Mouse (Mus musculus): ENCODE measurements around the gene Stkld1.
A peak's percentile ranks its signal among the peaks of the same experiment; 100 is the strongest.
"Not testable (repeated sequence)": the region's sequence is repeated elsewhere in the genome, so short reads cannot be mapped to it uniquely, and the experiment has no call there.

Gene Stkld1

DNA sequence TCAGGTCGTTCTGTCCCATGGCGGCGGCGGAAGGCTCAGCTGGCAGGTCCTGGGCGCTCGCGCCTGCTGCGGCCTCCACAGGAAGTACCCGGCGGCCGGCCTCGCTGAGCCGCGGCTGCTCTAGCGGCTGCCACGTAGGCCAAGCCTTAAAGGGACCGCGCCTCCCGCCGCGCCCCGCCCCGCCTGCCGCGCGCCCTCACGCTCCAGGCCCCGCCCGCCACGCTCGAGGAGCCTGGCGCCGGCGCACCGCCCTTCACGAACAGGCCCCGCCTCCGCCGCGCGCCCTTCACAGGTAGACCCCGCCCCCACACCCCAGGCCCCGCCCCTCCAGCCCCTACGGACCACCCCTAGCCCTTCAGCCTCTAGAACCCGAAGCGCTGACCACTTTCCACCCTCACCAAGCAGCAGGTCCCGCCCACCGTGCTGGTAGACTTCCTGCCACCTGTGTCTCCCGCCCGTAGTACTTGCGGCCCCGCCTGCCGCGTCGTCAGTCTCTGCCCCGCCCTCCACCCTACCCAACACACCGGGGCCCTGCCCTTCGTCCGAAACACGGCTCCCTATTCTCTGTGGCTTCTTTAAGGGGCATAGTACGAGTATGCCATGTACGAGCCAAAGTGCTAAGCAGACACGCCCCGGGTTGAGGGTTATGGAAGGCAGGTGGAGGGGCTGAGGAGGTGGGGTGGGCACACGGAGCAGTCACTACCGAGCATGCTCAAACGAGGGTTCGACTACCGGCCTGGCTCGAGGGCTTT, at the start of gene Stkld1, which contains the start of gene Surf4:
TSS of gene Stkld1 (plus strand) at position 744 of the 752 bp plus-strand sequence.
TSS of gene Surf4 (minus strand) at position 625 of the 752 bp plus-strand sequence.
- peak; percentile 87 for DNase-seq (ENCODE audit: low spot score)

DNA sequence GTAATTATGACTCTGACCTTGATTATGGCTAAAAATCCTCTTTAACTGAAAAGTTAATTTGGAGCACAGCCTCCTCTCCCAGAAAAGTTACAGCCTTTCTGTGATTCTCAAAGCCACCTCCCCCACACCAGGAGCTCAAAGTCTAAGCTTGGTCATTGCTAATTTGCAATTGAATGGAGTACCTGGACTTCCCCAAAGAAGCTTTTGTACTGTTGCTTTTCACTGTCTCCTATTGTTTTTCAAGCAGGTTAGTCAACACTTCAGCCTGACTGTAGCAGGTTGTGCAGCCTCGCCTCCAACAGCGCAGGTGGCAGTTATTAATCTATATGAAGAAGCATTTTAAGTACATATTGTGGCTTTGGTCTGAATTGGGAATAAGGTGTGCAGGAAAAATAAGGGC, 48.3 kb upstream of the Stkld1 start:
- not testable (repeated sequence) for DNase-seq (ENCODE audit: low spot score)

- not testable (repeated sequence) for DNase-seq (ENCODE audit: low spot score)
Measured at GRCm38 (mm10) chr2:26886170-26886569, 47.7 kb upstream of the Stkld1 start.

DNA sequence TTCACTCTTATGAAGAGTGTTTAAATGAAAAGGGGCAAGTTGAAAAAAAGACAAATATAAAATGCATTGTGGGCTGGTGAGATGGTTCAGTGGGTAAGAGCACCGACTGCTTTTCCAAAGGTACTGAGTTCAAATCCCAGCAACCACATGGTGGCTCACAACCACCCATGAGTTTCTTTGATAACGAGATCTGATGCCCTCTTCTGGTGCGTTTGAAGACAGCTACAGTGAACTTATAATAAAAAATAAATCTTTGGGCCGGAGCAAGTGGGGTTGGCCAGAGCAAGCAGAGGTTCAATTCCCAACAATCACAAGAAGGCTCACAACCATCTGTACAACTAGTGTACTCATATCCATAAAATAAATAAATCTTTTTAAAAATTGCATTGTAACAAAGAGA, 37.9 kb upstream of the Stkld1 start:
- no peak for DNase-seq (ENCODE audit: low spot score)

DNA sequence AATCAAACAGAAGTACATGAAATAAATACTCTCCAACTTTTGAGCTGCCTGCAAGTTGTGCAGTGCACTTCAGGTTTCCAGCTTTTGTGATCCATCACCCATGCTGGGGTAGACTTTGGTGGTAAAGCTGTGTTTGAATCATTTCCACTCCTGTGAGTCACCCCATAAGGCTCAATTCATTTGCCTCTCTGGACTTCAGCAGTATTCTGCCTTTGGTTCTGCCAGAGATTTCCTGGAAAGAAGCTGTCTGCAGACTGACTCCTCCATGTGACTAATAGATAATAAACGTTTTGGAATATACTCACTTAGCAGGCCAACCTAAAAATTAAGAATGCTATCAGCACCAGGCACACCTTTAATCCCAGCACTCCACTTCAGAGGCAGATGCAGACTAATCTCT, 33.1 kb upstream of the Stkld1 start:
- DNase-seq (ENCODE audit: low spot score): no peak

DNA sequence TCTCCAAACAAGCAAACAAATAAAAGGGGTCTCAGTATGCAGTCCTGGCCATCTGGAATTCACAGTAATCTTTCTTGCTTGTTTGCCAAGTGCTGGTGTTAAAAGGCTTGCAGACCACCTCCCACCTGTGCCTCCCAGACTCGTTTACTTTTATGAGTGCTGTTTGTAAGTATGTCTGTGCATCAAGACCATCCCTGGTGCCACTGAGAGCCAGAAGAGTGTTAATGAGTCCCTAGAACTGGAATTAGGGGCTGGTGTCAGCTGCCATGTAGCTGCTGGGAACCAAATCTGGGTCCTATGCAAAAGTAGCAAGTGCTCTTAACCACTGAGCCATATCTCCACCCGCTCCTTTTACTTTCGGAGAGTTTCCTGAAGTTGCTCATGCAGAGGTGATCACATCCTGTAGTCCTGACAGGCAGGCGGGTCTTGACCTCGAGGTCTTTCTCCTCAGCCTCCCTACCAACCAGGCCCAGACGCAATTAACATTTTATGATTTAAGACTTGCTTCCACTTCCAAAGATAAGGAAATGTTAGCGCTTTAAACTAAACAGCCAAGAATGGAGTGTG, 31.9 kb upstream of the Stkld1 start:
- DNase-seq (ENCODE audit: low spot score): no peak

DNA sequence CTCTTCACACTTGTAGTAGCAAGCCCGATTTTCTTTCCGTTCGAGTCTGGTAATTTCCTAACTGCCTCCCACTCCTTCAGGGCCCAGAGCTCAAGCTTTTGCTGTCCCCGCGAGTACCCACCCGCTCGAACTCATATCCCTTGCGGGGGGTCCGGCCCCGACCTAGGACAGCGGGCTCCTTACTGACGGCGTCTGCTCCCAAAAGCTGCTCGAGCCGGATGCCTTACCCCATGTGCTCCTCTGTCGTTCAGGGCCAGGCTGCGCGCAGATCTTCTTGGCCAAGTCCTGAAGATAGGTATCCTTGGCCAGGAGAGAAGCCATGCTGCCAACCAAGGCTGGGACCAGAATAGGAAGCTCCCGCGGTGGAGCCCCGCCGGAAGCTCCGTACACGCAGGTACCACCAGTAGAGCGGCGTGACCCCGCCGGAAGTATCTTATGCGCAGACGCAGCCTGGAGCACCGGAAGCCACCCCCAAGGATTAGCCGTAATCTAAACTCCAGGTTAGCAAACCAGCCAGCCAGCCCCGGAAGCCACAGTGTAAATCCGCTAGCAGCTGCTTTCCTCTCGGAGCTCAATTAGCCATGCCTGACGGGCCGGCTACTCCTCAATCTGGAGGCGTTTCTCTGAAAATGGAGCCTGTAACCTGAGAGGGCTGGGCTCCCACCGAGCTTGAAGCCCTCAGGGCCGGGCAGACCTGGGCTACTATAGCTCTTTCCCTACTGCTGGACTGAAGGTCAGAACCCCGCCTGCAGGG, 31.2 kb upstream of the Stkld1 start, which contains the start of gene Surf6:
TSS of gene Surf6 (minus strand) at position 413 of the 754 bp plus-strand sequence.
- peak; percentile 95 for DNase-seq (ENCODE audit: low spot score)

DNA sequence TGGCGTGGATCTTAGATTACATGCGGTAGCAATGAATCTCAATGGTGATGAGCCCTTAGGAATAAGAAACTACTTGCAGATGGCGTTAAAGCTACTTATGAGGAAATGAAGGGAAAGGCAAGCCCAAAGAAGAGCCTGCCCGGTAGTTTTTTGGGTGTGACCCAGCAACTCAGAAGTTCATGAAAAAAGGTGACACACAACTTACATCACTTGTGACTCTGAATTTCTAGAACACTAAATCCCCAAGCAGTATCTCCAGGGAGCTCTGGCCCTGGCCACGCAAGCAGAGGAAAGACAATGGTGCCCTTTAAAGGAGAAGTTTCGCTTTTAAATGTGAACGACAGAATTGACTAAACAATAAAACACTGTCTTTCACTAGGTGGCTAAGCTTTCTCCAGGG, 30.5 kb upstream of the Stkld1 start:
- DNase-seq (ENCODE audit: low spot score): no peak

- no peak for DNase-seq (ENCODE audit: low spot score)
Measured at GRCm38 (mm10) chr2:26905936-26906335, 27.9 kb upstream of the Stkld1 start.

DNA sequence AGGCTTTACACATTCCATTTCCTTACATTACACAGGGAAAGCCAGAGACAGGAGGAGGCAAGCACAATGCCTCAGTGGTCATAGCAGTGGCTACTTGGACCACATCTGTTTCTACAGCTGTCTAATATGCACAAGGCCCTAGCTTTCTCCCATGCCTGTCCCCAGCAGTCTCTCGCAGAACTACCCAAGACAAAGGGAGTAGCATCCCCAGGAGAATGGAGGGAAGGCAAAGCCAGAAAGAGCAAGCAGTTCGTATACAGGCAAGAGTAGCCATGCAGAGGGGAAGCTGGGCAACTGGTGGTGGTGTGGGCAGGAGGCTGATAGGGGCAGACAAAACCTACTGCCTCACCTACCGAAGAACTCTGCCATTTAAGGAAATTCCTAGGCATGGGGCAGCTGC, 27.4 kb upstream of the Stkld1 start:
- no peak for DNase-seq (ENCODE audit: low spot score)

DNA sequence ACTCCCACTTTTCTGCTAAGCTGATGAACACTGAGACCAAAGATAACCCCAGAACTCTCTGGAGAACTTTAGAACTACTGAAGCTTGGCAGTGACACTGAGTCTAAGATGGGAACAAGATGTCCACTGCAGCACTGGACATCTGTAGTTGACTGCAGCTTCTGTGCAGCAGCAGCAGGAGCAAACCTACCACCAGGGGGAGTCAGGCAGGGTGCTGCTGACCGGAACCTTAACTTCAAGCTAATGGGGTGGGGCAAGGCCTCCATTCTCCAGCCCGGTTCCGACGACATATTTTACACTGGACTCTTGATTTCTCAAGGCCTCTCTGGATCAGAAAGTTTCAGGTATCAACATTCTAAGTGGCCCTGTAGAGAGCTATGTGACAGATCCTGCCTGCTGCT, 26.7 kb upstream of the Stkld1 start:
- DNase-seq (ENCODE audit: low spot score): no peak

DNA sequence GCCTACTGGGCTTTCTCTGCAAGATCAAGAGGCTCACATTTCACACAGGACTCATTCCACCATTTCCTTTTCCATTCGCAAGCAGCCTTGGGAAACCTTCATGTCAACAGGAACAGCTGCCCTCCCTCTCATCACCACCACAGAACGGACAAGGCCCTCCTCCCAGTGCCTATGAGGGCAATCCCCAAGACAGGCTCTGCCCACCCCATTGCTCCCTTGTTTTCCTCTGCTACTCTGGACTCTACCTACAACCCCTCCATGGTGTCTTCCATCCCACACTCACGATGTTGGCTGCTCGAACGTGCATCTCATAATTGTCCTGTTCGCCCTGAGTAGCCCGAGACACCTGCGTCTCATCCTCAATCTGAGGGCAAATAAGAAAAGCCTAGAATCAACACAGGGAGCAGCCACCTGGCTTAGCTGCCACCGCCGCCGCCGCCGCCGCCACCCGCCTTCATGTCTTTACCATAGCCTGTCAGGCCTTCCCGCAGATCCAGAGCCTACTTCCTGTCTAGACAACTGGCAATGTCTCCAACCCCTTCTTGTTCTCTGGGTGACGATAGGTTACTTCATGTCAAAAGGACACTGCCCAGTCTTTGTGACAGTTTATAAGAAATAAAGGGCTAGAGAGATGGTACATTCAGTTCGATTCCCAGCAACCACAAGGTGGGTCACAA, 25.0 kb upstream of the Stkld1 start:
- DNase-seq (ENCODE audit: low spot score): no peak

GRCm38 (mm10) chr2:26909387-26909784, 24.5 kb upstream of the Stkld1 start:
- no peak for DNase-seq (ENCODE audit: low spot score)

DNA sequence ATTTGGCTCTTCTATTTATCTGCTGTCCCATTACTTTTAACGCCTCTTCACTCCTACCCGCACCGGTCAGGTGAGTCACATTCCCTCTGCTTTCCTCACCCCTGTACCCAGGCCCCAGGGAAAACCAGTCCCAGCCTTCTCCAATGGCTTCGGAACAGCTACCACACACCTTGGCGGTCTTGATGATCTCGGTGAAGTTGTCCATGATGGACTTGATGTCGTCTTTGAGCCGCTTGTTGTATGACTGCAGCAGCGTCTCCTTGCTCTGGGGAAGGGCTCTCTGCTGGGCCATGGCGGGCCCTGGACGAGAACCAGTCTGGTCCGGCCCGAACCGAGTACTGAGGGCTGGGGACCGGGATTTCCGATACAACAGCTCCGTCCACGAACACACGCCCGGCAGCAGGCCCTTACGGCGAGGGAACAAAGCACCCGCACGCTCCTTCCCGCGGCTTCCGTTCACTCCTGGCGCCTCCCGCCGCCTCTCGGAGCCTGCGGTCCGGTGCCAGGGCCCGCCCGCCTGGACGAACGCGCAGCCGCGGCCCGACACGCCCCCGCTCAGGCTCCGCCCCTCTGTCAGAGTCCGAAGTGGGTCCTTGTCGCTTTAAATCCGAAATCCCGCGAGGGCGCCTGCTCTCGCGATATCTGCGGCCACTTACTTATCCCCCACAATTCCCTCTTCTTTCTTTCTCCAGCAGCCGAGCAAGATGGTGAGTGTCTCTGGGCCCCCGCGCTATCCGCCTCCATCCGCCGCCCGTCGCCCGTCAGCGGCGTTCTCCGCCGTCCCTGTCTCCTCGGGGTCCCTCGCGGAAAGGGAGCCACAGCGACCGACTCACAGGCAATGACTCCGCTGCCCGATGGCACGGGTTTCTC, 23.5 kb upstream of the Stkld1 start, which contains the start of the genes Med22 and Rpl7a:
TSS of gene Med22 (minus strand) at position 554 of the 870 bp plus-strand sequence.
TSS of gene Rpl7a (plus strand) at position 641 of the 870 bp plus-strand sequence.
- DNase-seq (ENCODE audit: low spot score): peak; percentile 99

- no peak for DNase-seq (ENCODE audit: low spot score)
Measured at GRCm38 (mm10) chr2:26910994-26911765, 22.7 kb upstream of the Stkld1 start.

DNA sequence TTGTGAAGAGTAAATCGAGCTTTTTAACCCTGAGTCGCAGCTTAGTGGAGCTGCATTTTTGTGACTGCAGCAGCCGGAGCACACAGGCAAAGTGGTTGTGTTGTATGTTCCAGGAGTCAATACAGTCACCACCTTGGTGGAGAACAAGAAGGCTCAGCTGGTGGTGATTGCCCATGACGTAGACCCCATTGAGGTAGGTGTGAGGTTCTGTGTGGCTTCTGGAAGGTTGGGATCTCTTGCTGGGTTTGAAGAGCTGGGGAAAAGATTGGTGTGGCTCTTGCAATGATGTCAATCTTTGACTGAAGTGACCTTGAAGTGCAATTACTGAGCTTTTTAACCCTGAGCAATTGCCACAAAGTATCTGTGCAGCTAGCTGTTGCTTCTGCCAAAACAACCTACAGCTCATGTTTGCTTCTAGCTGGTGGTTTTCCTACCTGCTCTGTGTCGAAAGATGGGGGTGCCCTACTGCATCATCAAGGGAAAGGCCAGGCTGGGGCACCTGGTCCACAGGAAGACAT, 21.5 kb upstream of the Stkld1 start:
- DNase-seq (ENCODE audit: low spot score): no peak

DNA sequence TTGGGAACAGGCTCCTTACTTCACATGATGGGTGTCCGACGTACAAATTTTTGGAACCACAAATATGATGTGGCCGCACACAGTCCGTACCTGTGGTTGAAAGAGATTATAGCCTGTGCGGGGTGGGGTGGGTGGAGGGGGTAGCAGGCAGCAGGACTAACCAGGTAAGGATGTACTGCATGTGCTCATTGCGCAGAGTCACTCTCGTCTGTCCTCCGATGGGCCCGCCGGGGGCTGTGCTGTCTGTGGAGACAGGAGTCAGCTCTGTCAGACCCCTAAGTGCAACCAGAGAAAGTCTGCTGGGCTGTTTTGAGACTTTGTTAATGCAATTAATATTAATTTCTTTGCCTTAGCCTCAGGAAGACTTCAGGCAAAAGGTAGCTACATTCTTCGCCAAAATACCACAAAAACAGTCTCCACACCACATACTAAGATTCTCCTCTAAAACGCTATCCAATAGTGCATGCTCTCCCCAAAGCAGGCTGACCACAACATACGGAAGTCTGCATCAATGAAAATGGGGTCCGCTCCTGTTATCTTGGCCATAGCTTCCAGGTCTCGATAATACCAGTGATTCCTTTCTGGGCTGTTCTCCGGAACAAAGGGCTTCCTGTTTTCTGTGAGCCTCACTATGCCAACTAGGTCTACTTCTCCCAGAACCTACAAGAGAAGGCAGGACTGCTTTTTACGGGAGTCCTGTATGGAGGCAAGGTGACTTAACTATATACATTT, 20.3 kb upstream of the Stkld1 start:
- DNase-seq (ENCODE audit: low spot score): no peak

GRCm38 (mm10) chr2:26914148-26914941, 19.5 kb upstream of the Stkld1 start:
- no peak for DNase-seq (ENCODE audit: low spot score)

All from left cerebral cortex, adult 11 months (tissue).